Mouse (Mus musculus) layer of hippocampus, adult 2 months (tissue): Measurements from ENCODE around the gene Clasp2. TPM values are rescaled to one million over a fixed set of nuclear protein-coding genes. Genes with fewer than 3 reads are reported as not detected.
A peak's percentile ranks its signal among the peaks of the same experiment; 100 is the strongest.
"Not testable (repeated sequence)": the region's sequence is repeated elsewhere in the genome, so short reads cannot be mapped to it uniquely, and the experiment has no call there.

Experiments
- DNase-seq, 2 experiments: peaks; one replicate each; pipeline ENCODE4 v3.0.0; 2022; ENCODE audit warnings: low spot score in 2 of 2
- H3K27ac ChIP-seq: fragments of 200-600 bp; 2 replicates; pipeline ENCODE4 v1.8.1; 2022
- H3K4me3 ChIP-seq: fragments of 200-600 bp; 2 replicates; pipeline ENCODE4 v1.8.1; 2022; ENCODE audit warnings: mild to moderate bottlenecking
- CTCF ChIP-seq: fragments of 200-600 bp; conservative IDR thresholded peaks from 2 replicates; pipeline ENCODE4 v1.8.1; 2022; ENCODE audit warnings: antibody characterized with exemption, mild to moderate bottlenecking, moderate library complexity
- total RNA-seq, 2 experiments: library from RNA; stranded (reverse); gene quantifications; 2 replicates each; pipeline ENCODE4 v1.2.3; 2021

Clasp2 gene
- total RNA-seq, 2 experiments from 2014 or later: 199 to 202 TPM

- no peak overlapping the region for H3K27ac ChIP-seq
- H3K4me3 ChIP-seq: no peak overlapping the region
- TF ChIP-seq CTCF: no peak
- DNase-seq: no peak
Measured at GRCm38 (mm10) chr9:113857929-113858440, 116.7 kb downstream of the Clasp2 start.

GRCm38 (mm10) chr9:113859420-113859819, 118.1 kb downstream of the Clasp2 start:
- Histone ChIP-seq H3K4me3 (no peak overlapping the region), H3K27ac (0 out of 2 replicates have a peak overlapping the region, but pooled peaks have one; percentile 15)
- no peak for DNase-seq
- no peak for TF ChIP-seq CTCF

GRCm38 (mm10) chr9:113863370-113863999, 122.2 kb downstream of the Clasp2 start:
- no peak for DNase-seq
- H3K4me3 ChIP-seq: no peak overlapping the region
- TF ChIP-seq CTCF: no peak
- H3K27ac ChIP-seq: no peak overlapping the region; the same call in 1 of the 2 replicates

GRCm38 (mm10) chr9:113867951-113868350, 126.7 kb downstream of the Clasp2 start:
- no peak for DNase-seq
- H3K4me3 ChIP-seq: no peak overlapping the region
- no peak overlapping the region for H3K27ac ChIP-seq
- TF ChIP-seq CTCF: no peak

GRCm38 (mm10) chr9:113894903-113895302, 153.6 kb downstream of the Clasp2 start:
- DNase-seq: no peak
- H3K27ac ChIP-seq: no peak overlapping the region
- TF ChIP-seq CTCF: no peak
- no peak overlapping the region for H3K4me3 ChIP-seq

GRCm38 (mm10) chr9:113903136-113903535, 161.9 kb downstream of the Clasp2 start:
- no peak for TF ChIP-seq CTCF
- no peak overlapping the region for H3K27ac ChIP-seq
- DNase-seq: no peak
- no peak overlapping the region for H3K4me3 ChIP-seq

GRCm38 (mm10) chr9:113904315-113904714, 163.0 kb downstream of the Clasp2 start:
- TF ChIP-seq CTCF: peak; percentile 70
- not testable (repeated sequence) for H3K4me3 ChIP-seq, DNase-seq, H3K27ac ChIP-seq

- H3K27ac ChIP-seq: no peak overlapping the region
- no peak overlapping the region for H3K4me3 ChIP-seq
- TF ChIP-seq CTCF: no peak
Measured at GRCm38 (mm10) chr9:113915789-113916188, 174.5 kb downstream of the Clasp2 start.

GRCm38 (mm10) chr9:113922677-113923076, 181.4 kb downstream of the Clasp2 start:
- no peak for TF ChIP-seq CTCF
- H3K4me3 ChIP-seq: no peak overlapping the region
- no peak for DNase-seq
- H3K27ac ChIP-seq: no peak overlapping the region

More at GRCm38 (mm10) chr9:113915789-113916188, 174.5 kb downstream of the Clasp2 start:
- no peak for DNase-seq

- no peak for DNase-seq
- Histone ChIP-seq H3K27ac (no peak overlapping the region), H3K4me3 (no peak overlapping the region)
- TF ChIP-seq CTCF: no peak
Measured at GRCm38 (mm10) chr9:113924883-113925282, 183.6 kb downstream of the Clasp2 start.

- no peak overlapping the region for H3K27ac ChIP-seq
- no peak for DNase-seq
- no peak for TF ChIP-seq CTCF
- H3K4me3 ChIP-seq: no peak overlapping the region
Measured at GRCm38 (mm10) chr9:113928591-113928990, 187.3 kb downstream of the Clasp2 start.

- DNase-seq: no peak
- TF ChIP-seq CTCF: no peak
- Histone ChIP-seq H3K27ac (no peak overlapping the region; the same call in 1 of the 2 replicates), H3K4me3 (no peak overlapping the region)
Measured at GRCm38 (mm10) chr9:113929676-113930075, 188.4 kb downstream of the Clasp2 start.

GRCm38 (mm10) chr9:113930534-113931374, 189.5 kb downstream of the Clasp2 start, which contains the start of gene Ubp1:
Ubp1 (plus strand) TSS chr9:113930934.
- no peak for TF ChIP-seq CTCF

More at GRCm38 (mm10) chr9:113930534-113931374, 189.5 kb downstream of the Clasp2 start, which contains the start of gene Ubp1:
- H3K27ac ChIP-seq: peak within 1 kb of the TSS; percentile 94
- H3K4me3 ChIP-seq: peak within 1 kb of the TSS; percentile 70
- peak; percentile 93 to 98 for DNase-seq
